Mouse (Mus musculus): Measurements from ENCODE around the gene Acyp2.

The Acyp2 gene

DNA sequence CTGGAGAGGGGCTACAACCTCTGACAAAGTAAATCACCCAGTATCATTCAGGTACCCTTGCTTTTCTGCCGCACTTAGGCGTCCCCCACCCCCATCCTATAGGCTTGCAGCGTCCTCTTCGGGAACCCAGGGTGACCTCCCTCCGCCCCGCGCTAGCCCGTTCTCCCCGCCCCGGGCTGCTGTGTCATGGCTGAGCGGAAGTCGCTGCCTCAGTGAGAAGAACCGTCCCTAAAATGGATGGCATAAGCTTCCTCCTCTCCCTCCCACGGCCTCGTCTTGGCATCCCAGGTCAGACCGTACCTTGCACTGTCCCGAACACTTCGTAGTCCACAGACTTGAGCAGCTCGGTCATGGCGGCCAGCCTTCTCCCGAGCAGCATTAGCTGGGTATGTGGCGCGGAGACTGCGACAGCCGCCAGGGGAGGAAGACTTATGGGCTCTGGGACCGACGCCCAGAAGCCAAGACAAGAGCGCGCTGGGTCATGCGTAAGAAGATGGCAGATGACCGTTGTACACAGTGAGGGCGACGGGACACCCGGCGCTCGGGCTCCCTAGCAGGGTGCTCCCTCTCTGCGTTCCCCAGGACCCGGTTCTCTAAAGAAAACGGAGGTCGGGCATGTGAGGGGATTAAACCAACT is at the start of gene Acyp2:
Acyp2 (minus strand) TSS at position 587 of the 637 bp plus-strand sequence.
- peak; percentile 72 for DNase-seq (ENCODE audit: extremely low read depth, low read depth)

- no peak for DNase-seq (ENCODE audit: extremely low read depth, low read depth)
These were observed 40.0 kb upstream of the Acyp2 start for GRCm38 (mm10) chr11:30689421-30689820.

DNA sequence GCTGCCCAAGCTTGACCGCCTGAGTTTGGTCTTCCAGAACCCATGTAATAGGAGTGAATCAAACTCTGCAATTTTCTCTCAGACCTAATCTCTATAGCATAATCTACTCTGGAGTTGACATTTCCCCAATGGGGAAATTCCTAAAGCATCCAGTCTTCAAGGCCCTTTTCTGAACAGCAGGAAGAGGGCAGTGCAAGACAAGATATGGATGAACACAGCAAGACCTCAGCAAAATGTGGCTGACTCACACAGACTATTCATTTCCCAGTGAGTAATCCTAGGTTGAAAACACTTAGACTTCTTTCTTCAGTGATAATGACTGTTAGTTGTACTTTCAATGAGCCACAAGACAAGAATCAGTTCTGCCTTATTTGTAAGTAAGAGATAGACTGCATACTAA is 26.7 kb upstream of the Acyp2 start:
- no peak for DNase-seq (ENCODE audit: extremely low read depth, low read depth)

DNA sequence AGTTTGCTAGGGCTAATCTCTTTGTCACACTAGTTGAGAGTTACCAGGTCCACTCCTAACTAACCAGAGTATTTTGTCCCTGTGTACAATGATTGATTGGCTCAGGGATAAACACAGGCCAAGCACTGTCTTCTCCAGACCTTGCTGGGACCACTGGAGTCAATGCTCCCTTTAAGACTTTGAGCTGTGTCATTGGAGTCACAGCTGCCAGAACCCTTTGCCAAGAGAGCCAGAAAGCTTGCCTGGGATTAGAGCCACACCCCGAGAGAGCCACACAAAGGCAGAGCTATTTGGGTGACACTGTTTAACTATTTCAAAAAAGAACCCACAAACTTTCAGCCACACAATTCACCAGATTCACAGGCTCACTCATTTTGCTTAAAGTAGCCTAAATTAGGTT is 23.3 kb upstream of the Acyp2 start:
- no peak for DNase-seq (ENCODE audit: extremely low read depth, low read depth)

DNA sequence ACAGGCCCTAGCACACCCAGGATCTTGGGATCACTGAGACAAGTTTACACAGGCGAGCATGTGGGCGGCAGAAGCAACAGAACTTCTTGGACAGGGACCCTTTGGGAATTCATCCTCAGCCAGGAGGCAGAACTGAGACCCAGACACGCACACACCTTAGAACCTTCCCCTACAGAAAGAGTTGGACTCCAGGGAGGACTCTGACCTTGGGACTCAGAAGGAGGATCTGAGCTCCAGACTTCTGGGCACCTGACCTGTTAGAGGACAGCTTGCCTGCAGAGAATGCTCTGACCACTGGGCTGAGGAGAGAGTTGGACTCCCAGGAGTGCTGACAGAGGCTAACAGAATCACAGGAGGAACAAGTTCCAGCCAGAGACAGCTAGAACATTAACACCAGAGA is 13.6 kb upstream of the Acyp2 start:
- no peak for DNase-seq (ENCODE audit: extremely low read depth, low read depth)

- DNase-seq (ENCODE audit: extremely low read depth, low read depth), result no peak
These were observed 13.2 kb upstream of the Acyp2 start for GRCm38 (mm10) chr11:30662591-30662990.

GRCm38 (mm10) chr11:30657069-30657468 is 7.7 kb upstream of the Acyp2 start:
- no peak for DNase-seq (ENCODE audit: extremely low read depth, low read depth)

DNA sequence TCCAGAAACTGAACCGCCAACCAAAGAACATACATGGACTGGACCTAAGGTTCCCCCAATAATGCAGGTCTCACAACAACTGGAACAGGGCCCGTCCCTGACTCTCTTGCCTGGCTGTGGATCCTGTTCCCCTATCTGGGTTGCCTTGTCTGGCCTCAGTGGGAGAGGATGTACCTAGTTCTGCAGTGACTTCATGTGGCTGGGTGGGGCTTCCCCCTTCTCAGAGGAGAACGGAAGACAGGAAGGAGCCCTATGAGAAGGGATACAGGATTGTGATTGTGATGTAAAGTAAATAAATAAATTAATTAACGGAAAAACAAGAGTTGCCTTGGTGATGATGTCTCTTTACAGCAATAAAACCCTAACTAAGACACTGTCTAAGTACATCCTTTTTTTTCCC is 6.7 kb upstream of the Acyp2 start:
- DNase-seq (ENCODE audit: extremely low read depth, low read depth), result no peak

GRCm38 (mm10) chr11:30650416-30650815 is 1.0 kb upstream of the Acyp2 start:
- no peak for DNase-seq (ENCODE audit: extremely low read depth, low read depth)

- DNase-seq (ENCODE audit: extremely low read depth, low read depth), result no peak
These were observed 13.7 kb downstream of the Acyp2 start for GRCm38 (mm10) chr11:30635674-30636073.

DNA sequence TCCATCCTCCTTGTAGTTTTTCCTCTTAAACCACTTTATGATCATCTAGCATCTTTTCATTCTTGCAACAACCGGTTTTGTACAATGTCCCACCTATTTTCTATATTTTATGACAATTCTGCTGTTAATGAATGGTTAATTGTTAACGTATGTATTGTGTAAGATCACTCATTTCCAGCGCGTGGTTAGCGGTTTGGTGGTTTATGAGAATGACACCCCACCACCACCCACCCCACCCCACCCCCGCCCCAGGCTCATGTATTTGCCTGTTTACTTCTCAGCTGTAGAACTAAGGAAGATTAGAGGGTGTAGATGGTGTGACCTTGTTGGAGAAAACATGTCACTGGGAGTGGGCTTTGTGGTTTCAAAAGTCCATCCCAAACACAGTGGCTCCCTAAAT is 18.9 kb downstream of the Acyp2 start:
- DNase-seq (ENCODE audit: extremely low read depth, low read depth), result no peak

DNA sequence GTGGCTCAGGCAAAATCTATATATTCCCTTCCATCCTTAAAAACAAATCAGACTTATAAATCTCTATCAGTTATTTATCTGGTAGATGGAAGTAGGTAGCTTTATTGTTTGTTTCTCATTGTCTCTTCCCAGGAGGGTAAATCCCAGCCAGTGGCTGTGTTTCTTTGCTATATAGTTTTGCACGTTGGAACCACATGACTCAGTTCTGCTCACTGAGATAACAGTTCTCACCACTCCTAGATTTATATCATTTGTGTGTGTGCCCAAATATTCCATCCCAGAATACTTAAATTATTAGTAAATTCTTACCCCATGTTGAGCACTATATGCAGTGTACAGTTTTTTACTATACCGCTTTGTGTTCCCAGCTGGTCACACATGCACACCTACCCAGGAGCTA is 26.2 kb downstream of the Acyp2 start:
- no peak for DNase-seq (ENCODE audit: extremely low read depth, low read depth)

DNA sequence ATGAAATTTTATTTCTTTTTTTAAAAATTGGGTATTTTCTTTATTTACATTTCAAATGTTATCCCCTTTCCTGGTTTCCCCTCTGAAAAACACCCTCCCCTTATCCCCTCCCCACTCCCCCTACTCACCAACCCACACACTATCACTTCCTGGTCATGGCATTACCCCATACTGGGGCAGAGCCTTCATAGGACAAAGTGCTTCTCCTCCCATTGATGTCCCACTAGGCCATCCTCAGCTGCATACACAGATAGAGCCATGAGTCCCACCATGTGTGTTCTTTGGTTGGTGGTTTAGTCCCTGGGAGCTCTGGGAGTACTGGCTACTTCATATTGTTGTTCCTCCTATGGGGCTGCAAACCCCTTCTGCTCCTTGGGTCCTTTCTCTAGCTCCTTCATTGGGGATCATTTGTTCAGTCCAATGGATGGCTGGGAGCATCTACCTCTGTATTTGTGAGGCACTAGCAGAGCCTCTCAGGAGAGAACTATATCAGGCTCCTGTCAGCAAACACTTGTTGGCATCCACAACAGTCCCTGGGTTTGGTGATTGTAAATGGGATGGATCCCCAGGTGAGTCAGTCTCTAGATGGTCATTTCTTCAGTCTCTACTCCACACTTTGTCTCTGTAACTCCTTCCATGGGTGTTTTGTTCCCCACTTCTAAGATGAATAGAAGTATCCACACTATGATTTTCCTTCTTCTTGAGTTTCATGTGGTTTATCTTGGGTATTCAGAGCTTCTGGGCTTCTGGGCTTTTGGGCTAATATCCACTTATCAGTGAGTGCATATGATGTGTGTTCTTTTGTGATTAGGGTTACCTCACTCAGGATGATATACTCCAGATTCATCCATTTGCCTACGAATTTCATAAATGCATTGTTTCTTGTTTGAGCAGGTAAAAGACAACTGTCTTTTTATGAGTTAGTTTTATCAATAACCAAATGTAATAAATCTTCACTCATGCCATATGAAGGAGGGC is 27.7 kb downstream of the Acyp2 start:
- DNase-seq (ENCODE audit: extremely low read depth, low read depth), result peak; percentile 49

- no peak for DNase-seq (ENCODE audit: extremely low read depth, low read depth)
These were observed 31.2 kb downstream of the Acyp2 start for GRCm38 (mm10) chr11:30618235-30618634.

DNA sequence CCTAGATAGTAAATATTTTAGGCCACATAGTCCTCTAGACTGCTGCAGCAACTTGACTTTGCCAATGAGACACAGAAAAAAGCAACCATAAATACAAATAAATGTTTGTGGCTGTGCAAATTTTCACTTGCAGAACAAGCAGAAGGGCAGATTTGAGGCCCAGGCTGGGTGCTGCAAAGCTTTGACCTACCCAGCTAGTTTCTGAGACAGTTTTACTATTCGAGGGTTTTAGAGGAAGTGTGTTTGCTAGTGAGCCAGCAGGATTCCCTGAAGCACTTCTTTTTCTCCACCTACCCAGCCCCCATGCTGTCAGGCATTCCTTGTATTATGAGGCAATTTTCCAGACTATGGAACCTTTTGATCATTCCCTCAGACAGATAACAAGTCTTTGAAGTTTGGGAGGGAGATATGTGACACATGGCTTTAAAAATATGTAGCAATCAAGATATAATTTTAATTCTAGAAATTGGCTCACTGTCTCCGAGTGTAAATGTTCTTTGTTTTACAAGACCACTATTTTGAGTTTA is 31.8 kb downstream of the Acyp2 start:
- no peak for DNase-seq (ENCODE audit: extremely low read depth, low read depth)

DNA sequence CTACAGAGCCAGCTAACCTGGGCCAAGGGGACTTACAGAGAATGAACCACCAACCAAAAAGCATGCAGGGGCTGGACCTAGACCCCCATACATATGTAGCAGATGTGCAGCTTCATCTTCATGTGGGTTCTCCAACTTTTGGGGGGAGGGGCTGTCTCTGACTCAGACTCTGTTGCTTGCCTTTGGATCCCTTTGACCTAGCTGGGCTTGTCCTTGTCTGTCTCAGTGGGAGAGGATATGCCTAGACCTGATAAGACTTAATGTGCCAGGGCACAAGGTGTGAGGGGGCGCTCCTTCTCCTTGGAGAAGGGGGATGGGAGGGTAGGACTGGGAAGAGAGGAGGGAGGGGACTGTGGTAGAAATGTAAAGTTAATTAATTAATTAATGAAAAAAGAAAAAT is 33.4 kb downstream of the Acyp2 start:
- no peak for DNase-seq (ENCODE audit: extremely low read depth, low read depth)

- DNase-seq (ENCODE audit: extremely low read depth, low read depth), result peak; percentile 93
These were observed 35.4 kb downstream of the Acyp2 start for GRCm38 (mm10) chr11:30613916-30614546.

GRCm38 (mm10) chr11:30612699-30613098 is 36.7 kb downstream of the Acyp2 start:
- DNase-seq (ENCODE audit: extremely low read depth, low read depth), result no peak

DNA sequence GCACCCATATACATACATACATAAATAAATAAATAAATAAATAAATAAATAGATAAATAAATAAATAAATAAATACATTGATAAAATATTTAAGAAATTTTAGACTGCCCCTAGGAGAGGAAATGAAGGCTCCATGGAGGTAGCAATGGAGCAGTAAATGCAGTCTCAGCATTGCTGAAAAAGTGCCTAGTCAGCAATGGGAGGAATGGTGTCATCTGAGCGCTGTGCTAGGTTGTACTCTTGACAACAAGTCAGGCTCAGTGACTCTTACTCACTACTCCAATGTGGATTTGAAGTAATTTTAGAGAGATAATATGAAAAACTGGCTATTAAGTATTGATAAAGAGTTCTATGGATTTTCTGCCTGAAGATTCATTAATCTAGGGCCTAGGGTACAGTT is 40.1 kb downstream of the Acyp2 start:
- no peak for DNase-seq (ENCODE audit: extremely low read depth, low read depth)

GRCm38 (mm10) chr11:30607587-30608518 is 41.5 kb downstream of the Acyp2 start:
- DNase-seq (ENCODE audit: extremely low read depth, low read depth), result no peak

DNA sequence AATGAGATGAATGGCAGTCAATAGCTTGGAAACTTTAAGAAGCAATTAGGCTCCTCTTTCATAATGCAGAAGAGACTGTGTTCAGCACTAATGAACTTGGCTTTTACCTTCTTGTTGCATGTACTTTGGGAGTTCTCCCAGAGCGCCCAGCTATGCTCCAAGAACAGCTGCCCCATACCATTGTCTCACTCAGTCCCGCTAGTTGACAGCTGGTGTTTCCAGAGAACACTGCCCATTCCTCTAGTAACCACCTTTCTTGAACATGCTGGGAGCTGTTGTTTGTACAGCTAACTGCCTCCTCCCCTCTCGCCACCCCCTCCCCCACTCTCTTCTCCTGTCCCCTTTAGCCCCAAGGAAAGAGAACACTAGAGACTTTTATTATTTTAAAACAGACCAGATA is 52.1 kb downstream of the Acyp2 start:
- DNase-seq (ENCODE audit: extremely low read depth, low read depth), result no peak
